Mouse (Mus musculus) frontal cortex, adult 2 months (tissue): ENCODE data around the gene Galr2. TPM values are rescaled to one million over a fixed set of nuclear protein-coding genes. Genes with fewer than 3 reads are reported as not detected.

Source experiments
- DNase-seq, 2 experiments: peaks; one replicate each; pipeline ENCODE4 v3.0.0; 2022; ENCODE audit warnings: low spot score in 1 of 2; ENCODE audit errors: extremely low spot score in 1 of 2
- polyA plus RNA-seq: library from polyadenylated mRNA; depleted of rRNA; stranded (reverse); fragments of >200 nt; gene quantifications from 2 replicates; pipeline ENCODE4 v1.2.3, GENCODE M21; 2012; rRNA removed

Gene Galr2
- polyA plus RNA-seq, 1 experiment, result not detected

GRCm38 (mm10) chr11:116306126-116306982 lies 25.6 kb downstream of the Galr2 start:
- peak; percentile 75 to 90 for DNase-seq

- no peak for DNase-seq
Measured at GRCm38 (mm10) chr11:116307019-116307725, 26.4 kb downstream of the Galr2 start, which contains the start of gene Exoc7. Gene Exoc7 (minus strand): TSS chr11:116307233.

GRCm38 (mm10) chr11:116307762-116308531 lies 27.2 kb downstream of the Galr2 start:
- DNase-seq, result no peak

GRCm38 (mm10) chr11:116309601-116310000 lies 28.9 kb downstream of the Galr2 start:
- DNase-seq, result no peak

GRCm38 (mm10) chr11:116311169-116311568 lies 30.4 kb downstream of the Galr2 start:
- DNase-seq, result peak; percentile 33 to 59

- DNase-seq, result no peak
Measured at GRCm38 (mm10) chr11:116312359-116312758, 31.6 kb downstream of the Galr2 start.

- peak in 1 of 2 experiments; percentile 90 for DNase-seq
Measured at GRCm38 (mm10) chr11:116318719-116319659, 38.2 kb downstream of the Galr2 start.

GRCm38 (mm10) chr11:116326963-116327603 lies 46.3 kb downstream of the Galr2 start:
- DNase-seq, result no peak

- DNase-seq, result no peak
Measured at GRCm38 (mm10) chr11:116329314-116330210, 48.8 kb downstream of the Galr2 start.

- DNase-seq, result no peak
Measured at GRCm38 (mm10) chr11:116330211-116330518, 49.4 kb downstream of the Galr2 start.

- DNase-seq, result peak in 1 of 2 experiments; percentile 45
Measured at GRCm38 (mm10) chr11:116332232-116332982, 51.7 kb downstream of the Galr2 start.

- DNase-seq, result no peak
Measured at GRCm38 (mm10) chr11:116332983-116333270, 52.2 kb downstream of the Galr2 start.

Other genes starting within 250 kb of the Galr2 start
- 0.84 and 0.90 TPM in 2 replicates for gene Unc13d, start 203.0 kb upstream of the Galr2 start, polyA plus RNA-seq
- 391 and 407 TPM in 2 replicates for gene Wbp2, start 193.9 kb upstream of the Galr2 start, polyA plus RNA-seq
- gene Trim47, start 153.7 kb upstream of the Galr2 start, polyA plus RNA-seq, result 6.2 and 7.4 TPM in 2 replicates
- 6.2 and 6.3 TPM in 2 replicates for gene Trim65, start 149.8 kb upstream of the Galr2 start, polyA plus RNA-seq
- gene Mrpl38, start 142.1 kb upstream of the Galr2 start, polyA plus RNA-seq, result 36.1 and 44.3 TPM in 2 replicates
- 105 and 124 TPM in 2 replicates for gene Fbf1, start 112.8 kb upstream of the Galr2 start, polyA plus RNA-seq
- gene Ten1, start 82.1 kb upstream of the Galr2 start, polyA plus RNA-seq, result 50.9 and 51.0 TPM in 2 replicates
- gene Acox1, start 81.9 kb upstream of the Galr2 start, polyA plus RNA-seq, result 119 and 129 TPM in 2 replicates
- 1.0 and 1.1 TPM in 2 replicates for gene Evpl, start 42.9 kb upstream of the Galr2 start, polyA plus RNA-seq
- gene Srp68, start 6.7 kb upstream of the Galr2 start, polyA plus RNA-seq, result 63.4 and 63.9 TPM in 2 replicates
- gene Exoc7, start 26.3 kb downstream of the Galr2 start, polyA plus RNA-seq, result 89.7 and 97.5 TPM in 2 replicates
- gene Foxj1, start 54.5 kb downstream of the Galr2 start, polyA plus RNA-seq, result 4.6 and 5.6 TPM in 2 replicates
- gene Rnf157, start 132.1 kb downstream of the Galr2 start, polyA plus RNA-seq, result 180 and 191 TPM in 2 replicates
- 58.7 TPM in 2 replicates for gene Ubald2, start 153.2 kb downstream of the Galr2 start, polyA plus RNA-seq
- gene Qrich2, start 185.3 kb downstream of the Galr2 start, polyA plus RNA-seq, result 0.04 TPM in 1 of 2 replicates, not detected in the other
- gene Prpsap1, start 213.3 kb downstream of the Galr2 start, polyA plus RNA-seq, result 114 and 119 TPM in 2 replicates
- 13.7 and 17.6 TPM in 2 replicates for gene Sphk1, start 250.0 kb downstream of the Galr2 start, polyA plus RNA-seq